Mouse (Mus musculus) intestine, embryonic 14.5 days (tissue): ENCODE results near the gene Zwilch. TPM values are rescaled to one million over a fixed set of nuclear protein-coding genes. Genes with fewer than 3 reads are reported as not detected.
A peak's percentile ranks its signal among the peaks of the same experiment; 100 is the strongest.
"Not testable (repeated sequence)": the region's sequence is repeated elsewhere in the genome, so short reads cannot be mapped to it uniquely, and the experiment has no call there.

Experiments used
- ATAC-seq: fragments of 200-750 bp; cut with Nextera tagmentation; replicated peaks from 2 replicates; pipeline ENCODE4 v1.8.0; 2017; ENCODE audit warnings: low read depth, moderate number of reproducible peaks, moderate TSS enrichment, moderate library complexity; ENCODE audit not compliant: low FRiP score, low TSS enrichment
- DNase-seq: peaks from one replicate; pipeline ENCODE4 v3.0.0-alpha.2; 2018; ENCODE audit warnings: low spot score
- H3K27ac ChIP-seq: fragments of 300-500 bp; sonication (generic); 2 replicates; pipeline ENCODE4 v1.5.1; 2014; ENCODE audit warnings: low read depth, mild to moderate bottlenecking, control low read depth
- H3K27me3 ChIP-seq: fragments of 300-500 bp; sonication (generic); replicated peaks from 2 replicates; pipeline ENCODE4 v1.6.1; 2014; ENCODE audit warnings: low read length, control low read depth; ENCODE audit not compliant: control insufficient read depth, insufficient read depth
- H3K36me3 ChIP-seq: fragments of 300-500 bp; sonication (generic); 2 replicates; pipeline ENCODE4 v1.6.1; 2014; ENCODE audit warnings: low read length, control low read depth; ENCODE audit not compliant: control insufficient read depth, insufficient read depth
- H3K4me1 ChIP-seq: fragments of 300-500 bp; sonication (generic); replicated peaks from 2 replicates; pipeline ENCODE4 v1.6.1; 2014; ENCODE audit warnings: low read length, control low read depth, mixed read lengths; ENCODE audit not compliant: control insufficient read depth, insufficient read depth
- H3K4me2 ChIP-seq: fragments of 300-500 bp; sonication (generic); 2 replicates; pipeline ENCODE4 v1.6.1; 2014; ENCODE audit warnings: low read length
- H3K4me3 ChIP-seq: fragments of 300-500 bp; sonication (generic); 2 replicates; pipeline ENCODE4 v1.5.1; 2014; ENCODE audit warnings: low read depth, low read length, control low read depth, mixed read lengths
- H3K9ac ChIP-seq: fragments of 300-500 bp; sonication (generic); 2 replicates; pipeline ENCODE4 v1.6.1; 2014; ENCODE audit warnings: mild to moderate bottlenecking, low read length
- H3K9me3 ChIP-seq: fragments of 300-500 bp; sonication (generic); 2 replicates; pipeline ENCODE4 v1.6.1; 2016; ENCODE audit warnings: low read length, control low read depth; ENCODE audit not compliant: control insufficient read depth
- WGBS: fragments of 180-500 bp; shearing (Covaris S2); extraction: QIAGEN DNeasy Blood & Tissue Kit; methylation state at CpG from one replicate; pipeline ENCODE4 v1.1.7; 2014; 5-methylcytosine and 5-hydroxymethylcytosine counted together
- polyA plus RNA-seq: library from polyadenylated mRNA; unstranded; fragments of >200 nt; fragmentation: Nextera tagmentation; extraction: Ambion mirVana; gene quantifications from 2 replicates; pipeline ENCODE4 v1.2.1, GENCODE M21; 2014

Zwilch gene
- polyA plus RNA-seq, 1 experiment from 2014 or later = 27.7 TPM

DNA sequence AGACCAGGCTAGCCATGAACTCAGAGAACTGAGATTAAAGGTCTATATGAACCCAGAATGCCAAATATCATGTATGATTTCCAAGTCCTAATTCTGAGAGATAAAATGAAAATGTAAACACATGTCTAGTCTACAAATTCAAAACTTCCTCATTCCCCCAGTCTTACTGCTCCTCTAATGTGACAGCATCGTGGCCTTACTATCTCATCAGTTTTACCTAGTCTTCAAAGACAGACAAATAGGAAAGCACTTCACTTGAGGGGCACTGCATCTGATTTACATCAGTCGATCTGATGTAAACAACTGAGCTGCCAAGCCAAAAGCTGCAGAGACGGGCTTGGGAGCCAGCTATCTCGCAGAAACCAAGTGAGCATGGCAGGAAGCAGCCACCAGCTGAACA, 43.2 kb upstream of the Zwilch start:
- H3K27ac ChIP-seq = no peak overlapping the region
- WGBS = 43% methylated on average over 4 of the region's 4 CpGs
- H3K4me2 ChIP-seq = no peak overlapping the region
- no peaks in the 10 kb centered on the region for H3K27me3 ChIP-seq
- no peak for ATAC-seq
- H3K4me1 ChIP-seq = peaks cover 9% of the 10 kb centered on the region; the same call in 1 of the 2 replicates
- peaks cover 19% of the 10 kb centered on the region for H3K36me3 ChIP-seq
- no peak overlapping the region for H3K4me3 ChIP-seq
- no peak overlapping the region for H3K9ac ChIP-seq
- no peaks in the 10 kb centered on the region for H3K9me3 ChIP-seq
- no peak for DNase-seq

DNA sequence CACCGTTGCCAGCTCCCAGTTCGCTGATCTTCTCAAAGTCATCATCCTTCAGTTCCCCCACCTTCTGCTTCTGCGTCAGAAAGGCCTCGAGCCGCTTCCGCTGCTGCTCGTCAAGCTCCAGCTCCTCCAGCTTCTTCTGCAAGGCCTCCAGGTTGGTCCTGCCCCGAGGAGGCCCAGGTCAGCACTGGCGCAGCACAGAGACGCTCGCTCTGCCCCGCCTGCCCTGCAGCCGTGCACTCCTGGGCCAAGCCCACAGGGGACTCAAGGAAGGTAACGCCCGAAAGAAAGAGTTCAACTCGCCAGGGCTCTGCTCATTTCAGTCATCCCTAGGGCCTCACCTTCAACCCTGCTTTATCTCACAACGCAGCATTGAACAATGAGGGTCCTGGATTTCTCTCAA, 41.5 kb upstream of the Zwilch start:
- H3K9me3 ChIP-seq = no peaks in the 10 kb centered on the region
- ATAC-seq = no peak
- H3K27ac ChIP-seq = no peak overlapping the region
- 88% methylated on average over 17 of the region's 17 CpGs for WGBS
- H3K27me3 ChIP-seq = no peaks in the 10 kb centered on the region
- no peak overlapping the region for H3K9ac ChIP-seq
- peaks cover 31% of the 10 kb centered on the region for H3K36me3 ChIP-seq
- H3K4me2 ChIP-seq = no peak overlapping the region
- H3K4me1 ChIP-seq = peaks cover 7% of the 10 kb centered on the region; the same call in 1 of the 2 replicates
- no peak overlapping the region for H3K4me3 ChIP-seq
- no peak for DNase-seq

DNA sequence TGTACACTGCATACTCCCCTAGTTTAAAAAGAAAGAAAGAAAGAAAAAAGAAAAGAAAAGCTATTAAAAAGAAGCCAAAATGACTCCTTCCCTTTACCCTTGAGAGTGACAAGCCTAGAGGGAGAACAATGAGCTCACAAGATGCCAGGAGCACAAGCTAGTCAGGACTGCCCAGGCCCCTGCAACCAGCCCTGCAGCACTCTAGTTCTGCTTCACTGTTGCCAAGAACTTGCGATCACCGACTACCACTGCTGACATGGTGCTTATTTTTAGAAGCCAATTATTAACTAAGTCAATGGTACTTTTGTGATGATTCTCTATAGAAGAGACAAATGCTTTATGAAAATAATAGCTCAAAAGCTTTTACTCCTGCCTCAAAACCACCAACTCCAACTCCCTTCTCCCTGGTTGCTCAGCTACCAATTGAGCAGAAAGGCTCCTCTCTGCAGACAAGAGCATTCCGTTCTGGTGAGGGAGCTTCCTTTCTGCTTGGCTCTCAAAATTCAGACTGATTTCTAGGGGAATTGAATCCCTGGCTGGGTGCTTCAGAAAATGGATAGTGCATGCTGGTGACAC, 34.7 kb upstream of the Zwilch start:
- 80% methylated on average over 3 of the region's 3 CpGs for WGBS
- no peaks in the 10 kb centered on the region for H3K9me3 ChIP-seq
- H3K4me2 ChIP-seq = no peak overlapping the region
- H3K4me3 ChIP-seq = no peak overlapping the region
- no peaks in the 10 kb centered on the region for H3K27me3 ChIP-seq
- H3K36me3 ChIP-seq = peaks cover 78% of the 10 kb centered on the region
- H3K27ac ChIP-seq = no peak overlapping the region
- DNase-seq (no peak), ATAC-seq (no peak)
- H3K9ac ChIP-seq = no peak overlapping the region
- no peaks in the 10 kb centered on the region for H3K4me1 ChIP-seq

DNA sequence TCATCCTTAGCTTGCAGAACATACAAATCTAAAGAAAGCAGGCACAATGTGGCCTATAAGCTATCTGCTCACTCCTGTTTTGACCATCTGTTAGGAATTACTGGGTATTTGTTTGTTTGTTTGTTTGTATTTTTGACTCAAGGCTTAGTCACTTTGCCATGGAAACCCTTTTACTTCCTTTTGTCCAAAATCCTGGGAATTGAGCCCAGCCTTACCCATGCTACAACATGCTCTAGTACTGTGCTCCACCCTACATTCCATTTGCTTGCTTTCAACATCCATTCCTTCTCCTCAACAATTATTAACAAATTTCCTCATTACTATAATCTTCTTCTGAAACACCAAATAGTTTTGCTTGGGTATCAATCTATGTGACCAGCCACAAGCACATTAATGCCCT, 30.0 kb upstream of the Zwilch start:
- H3K27me3 ChIP-seq = no peaks in the 10 kb centered on the region

DNA sequence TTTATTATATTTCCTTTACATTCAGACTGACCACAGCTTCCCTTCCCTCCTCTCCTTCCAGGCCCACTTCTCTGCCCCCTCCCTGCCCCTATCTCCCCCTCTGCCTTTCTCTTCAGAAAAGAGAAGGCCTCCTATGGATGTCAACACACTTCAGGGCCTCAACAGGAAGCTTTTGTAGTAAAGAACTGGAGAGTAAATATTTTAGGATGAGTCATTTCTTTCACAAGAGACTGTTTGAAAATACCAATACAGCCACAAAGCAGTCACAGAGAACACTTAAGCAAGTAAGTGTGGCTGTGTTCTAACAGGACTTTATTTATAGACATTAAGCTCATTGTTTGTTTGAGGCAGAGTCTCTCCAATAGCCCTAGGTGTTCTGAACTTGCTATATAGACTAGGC, 29.4 kb upstream of the Zwilch start:
- peaks cover 47% of the 10 kb centered on the region for H3K36me3 ChIP-seq

More for the DNA sequence above, 30.0 kb upstream of the Zwilch start:
- H3K27ac ChIP-seq = no peak overlapping the region
- no peaks in the 10 kb centered on the region; the same call in 1 of the 2 replicates for H3K4me1 ChIP-seq
- DNase-seq (no peak), ATAC-seq (no peak)
- no peak overlapping the region for H3K9ac ChIP-seq
- H3K4me2 ChIP-seq = no peak overlapping the region
- no peak overlapping the region for H3K4me3 ChIP-seq
- peaks cover 47% of the 10 kb centered on the region for H3K36me3 ChIP-seq
- no peaks in the 10 kb centered on the region for H3K9me3 ChIP-seq

DNA sequence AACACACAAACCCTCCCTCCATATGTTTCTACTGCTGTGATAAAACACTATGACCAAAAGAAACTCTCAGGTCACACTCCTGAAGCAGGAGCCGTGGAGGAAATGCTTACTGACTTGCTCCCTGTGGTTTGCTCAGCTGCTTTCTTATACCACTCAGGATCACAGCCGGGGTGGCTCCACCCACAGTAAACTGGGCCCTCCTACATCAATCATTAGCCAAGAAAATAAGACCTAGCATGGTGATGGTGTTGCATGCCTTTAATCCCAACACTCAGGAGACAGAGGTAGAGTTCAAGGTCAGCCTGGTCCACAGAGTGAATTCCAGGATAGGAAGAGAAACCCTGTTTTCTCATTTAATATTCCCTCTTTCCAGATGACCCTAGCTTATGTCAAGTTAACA, 27.0 kb upstream of the Zwilch start:
- no peaks in the 10 kb centered on the region; the same call in 1 of the 2 replicates for H3K4me1 ChIP-seq
- DNase-seq (no peak), ATAC-seq (0 out of 2 replicates have a peak, but pooled peaks have one; percentile 51)
- no peak overlapping the region for H3K9ac ChIP-seq
- H3K4me3 ChIP-seq = no peak overlapping the region
- no peaks in the 10 kb centered on the region for H3K27me3 ChIP-seq
- no peaks in the 10 kb centered on the region for H3K9me3 ChIP-seq
- H3K36me3 ChIP-seq = peaks cover 31% of the 10 kb centered on the region
- H3K27ac ChIP-seq = peak overlapping the region; percentile 35
- 59% methylated on average over 2 of the region's 2 CpGs for WGBS
- no peak overlapping the region for H3K4me2 ChIP-seq

More for the DNA sequence above, 29.4 kb upstream of the Zwilch start:
- Histone ChIP-seq H3K9ac (no peak overlapping the region), H3K4me2 (no peak overlapping the region), H3K9me3 (no peaks in the 10 kb centered on the region), H3K4me1 (no peaks in the 10 kb centered on the region; the same call in 1 of the 2 replicates), H3K27ac (no peak overlapping the region), H3K4me3 (no peak overlapping the region), H3K27me3 (no peaks in the 10 kb centered on the region)
- ATAC-seq (no peak), DNase-seq (no peak)

DNA sequence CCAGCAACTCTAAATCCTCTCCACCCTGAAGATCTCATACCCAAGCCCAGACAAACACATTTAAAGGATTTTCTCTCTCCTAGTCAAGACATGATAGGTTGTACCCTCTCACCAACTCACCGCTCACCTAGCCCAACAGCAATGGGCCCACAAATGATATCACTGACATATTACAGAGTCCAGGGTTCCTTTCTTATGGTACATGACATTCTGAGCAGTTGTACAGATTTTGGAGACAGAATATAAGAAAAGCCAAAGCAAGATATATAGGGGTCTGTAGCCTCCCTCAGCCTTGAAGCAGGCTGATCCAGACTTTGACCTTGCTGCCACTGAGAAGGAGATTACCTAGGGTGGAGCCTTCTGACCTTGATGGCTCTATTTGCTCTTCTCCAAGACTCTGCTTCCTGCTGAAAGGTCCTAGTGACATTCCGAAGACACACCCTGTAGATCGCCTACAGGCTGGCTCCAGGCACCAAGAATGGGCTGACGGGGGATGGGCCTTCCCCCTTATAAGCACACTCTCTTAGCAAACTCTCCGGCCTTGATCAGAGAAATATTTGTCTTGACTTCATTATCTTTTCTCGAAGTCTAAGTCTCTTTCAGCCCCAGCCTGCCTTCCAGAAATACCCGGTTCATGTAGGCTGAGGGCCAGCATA, 26.0 kb upstream of the Zwilch start:
- H3K9me3 ChIP-seq, H3K9ac ChIP-seq, ATAC-seq, H3K4me1 ChIP-seq, H3K4me3 ChIP-seq, DNase-seq, H3K4me2 ChIP-seq, H3K27me3 ChIP-seq: not testable (repeated sequence)
- Histone ChIP-seq H3K27ac (peak overlapping the region; percentile 73), H3K36me3 (peaks cover 24% of the 10 kb centered on the region)
- WGBS = 74% methylated on average over 7 of the region's 7 CpGs

DNA sequence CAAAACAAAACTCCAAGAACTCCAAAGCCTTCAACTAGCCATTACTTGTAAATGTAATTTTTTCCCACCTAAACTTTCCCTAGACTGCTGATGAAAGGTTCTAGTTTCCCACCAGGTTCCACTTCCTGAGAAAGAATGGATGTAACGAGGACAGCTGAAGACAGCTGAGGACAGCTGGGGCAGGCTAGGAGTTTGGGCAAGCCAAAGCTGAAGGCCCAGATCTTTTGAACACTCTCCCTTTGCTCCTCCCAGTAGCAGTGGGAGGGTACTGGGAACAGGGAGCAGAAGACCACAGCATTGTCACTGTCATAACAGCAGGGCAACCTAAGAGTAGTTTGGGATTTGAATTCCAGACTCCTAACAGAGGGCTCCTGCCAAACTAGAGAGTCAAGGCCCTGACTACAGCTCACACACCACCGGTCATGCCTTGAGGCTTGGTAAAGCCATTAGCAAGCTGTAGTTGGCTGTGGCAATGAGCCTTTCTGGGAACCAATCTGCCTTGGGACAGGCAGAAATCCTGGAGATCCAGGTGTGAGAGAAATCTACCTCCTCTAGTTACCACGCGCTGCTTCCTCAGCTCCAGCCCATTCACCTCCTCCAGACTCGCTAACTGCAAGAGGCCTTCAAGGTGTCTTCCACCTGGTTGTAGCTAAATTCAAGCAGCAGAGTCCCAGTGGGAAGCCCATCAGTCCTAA, 25.3 kb upstream of the Zwilch start:
- H3K27me3 ChIP-seq = no peaks in the 10 kb centered on the region
- 93% methylated on average over 5 of the region's 5 CpGs for WGBS
- H3K9me3 ChIP-seq = no peaks in the 10 kb centered on the region
- H3K9ac ChIP-seq = no peak overlapping the region
- no peak overlapping the region for H3K4me2 ChIP-seq
- no peak for DNase-seq
- no peak overlapping the region for H3K4me3 ChIP-seq
- peak overlapping the region; percentile 73 for H3K27ac ChIP-seq
- no peaks in the 10 kb centered on the region; the same call in 1 of the 2 replicates for H3K4me1 ChIP-seq
- no peak for ATAC-seq
- H3K36me3 ChIP-seq = peaks cover 25% of the 10 kb centered on the region
